Mouse (Mus musculus) natural killer cell, adult 2 months (primary cell): ENCODE results near the gene Myom1.

Source experiments
- DNase-seq, 2 experiments: peaks; one replicate each; pipeline ENCODE4 v3.0.0; 2022; ENCODE audit warnings: low spot score in 2 of 2

Myom1 gene

DNA sequence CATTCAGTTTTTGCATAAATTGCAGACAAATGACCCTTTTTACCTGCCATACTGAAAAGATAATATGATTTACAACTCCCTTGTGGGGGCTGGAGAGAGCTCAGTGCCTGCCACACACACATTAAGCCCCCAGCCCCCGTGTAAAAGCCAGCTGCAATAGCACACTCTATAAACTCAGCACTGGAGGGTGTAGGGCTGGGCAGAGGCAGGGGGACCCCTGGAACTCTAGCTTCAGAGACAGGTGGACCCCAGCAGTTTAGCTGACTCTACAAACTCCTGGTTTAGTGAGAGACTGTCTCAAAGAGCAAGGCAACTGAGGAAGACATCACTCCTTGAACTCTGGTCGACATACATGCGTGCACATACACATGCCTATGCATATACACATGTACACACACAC is 55.3 kb downstream of the Myom1 start:
- no peak for DNase-seq

DNA sequence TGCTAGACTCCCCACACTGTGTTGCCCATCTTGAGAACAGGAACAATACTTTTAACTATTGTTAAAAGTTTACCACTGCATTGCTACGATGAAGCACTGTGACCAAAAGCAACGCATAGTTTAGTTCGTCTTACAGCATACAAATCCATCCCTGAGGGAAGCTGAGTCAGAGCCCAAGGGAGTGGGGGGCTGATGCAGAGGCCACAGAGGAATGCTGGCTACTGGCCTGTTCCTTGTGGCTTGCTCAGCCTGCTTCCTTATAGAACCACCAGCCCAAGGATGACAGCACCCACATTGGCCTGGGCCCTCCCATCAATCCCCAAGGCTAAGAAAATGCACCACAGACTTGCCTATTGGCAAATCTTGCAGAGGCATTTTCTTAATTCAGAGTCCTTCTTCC is 56.8 kb downstream of the Myom1 start:
- no peak for DNase-seq

DNA sequence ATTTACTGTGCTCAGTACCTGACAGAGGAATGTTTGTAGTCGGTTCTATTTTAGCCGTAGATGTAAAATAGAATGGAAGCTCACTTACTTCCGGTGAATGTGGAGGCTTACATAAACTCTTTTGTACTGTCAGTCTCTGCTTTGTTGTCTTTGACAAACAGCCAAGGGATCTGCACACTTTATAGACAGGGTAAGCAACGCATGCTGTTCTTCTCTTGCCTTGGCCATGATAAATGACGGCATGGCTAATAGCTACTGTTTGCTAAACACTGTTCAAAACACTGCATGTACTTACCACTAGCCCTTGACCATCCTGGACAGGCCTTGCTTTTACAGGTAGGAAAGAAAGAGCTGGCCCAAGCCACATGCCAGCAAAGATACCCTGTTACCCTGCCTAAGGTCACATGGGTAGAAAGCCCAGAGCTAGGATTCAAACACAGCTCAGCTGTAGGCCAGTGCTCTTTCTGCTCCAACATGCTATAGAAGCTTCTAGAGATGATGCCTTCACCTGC is 59.7 kb downstream of the Myom1 start:
- no peak for DNase-seq

DNA sequence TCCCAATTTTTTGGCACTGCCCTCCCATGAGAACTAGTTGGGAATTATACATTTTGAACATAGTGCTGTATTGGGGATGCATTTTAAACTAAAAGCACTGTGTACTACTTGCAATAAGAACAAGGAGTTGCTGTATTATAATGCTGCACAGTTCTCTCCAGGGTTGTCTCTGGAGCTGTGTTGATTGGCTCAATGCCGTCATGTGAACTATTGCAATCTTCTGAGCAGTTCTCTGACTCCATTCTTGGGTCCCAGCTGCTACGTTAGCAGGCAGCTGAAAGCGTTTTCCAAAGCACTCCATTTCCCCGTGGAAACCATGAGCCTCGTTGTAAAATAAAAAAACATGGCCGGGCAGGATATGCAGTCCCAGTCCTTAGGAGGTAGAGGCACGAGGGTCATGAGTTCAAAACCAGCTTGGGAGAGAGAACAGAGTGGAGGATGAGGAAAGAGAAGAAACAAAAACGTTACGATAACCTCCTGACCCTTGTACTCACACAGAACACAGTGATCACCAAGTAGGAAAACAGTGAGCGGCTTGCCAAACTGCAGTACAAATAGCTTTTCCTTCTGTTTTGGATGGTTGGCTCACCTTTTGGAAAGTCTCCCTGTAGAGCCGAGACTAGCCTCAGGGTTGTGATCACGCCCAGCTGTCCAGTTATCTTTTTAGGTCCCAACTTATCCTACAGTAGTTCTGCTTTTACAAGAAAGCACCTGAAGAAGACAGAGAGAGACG is 60.6 kb downstream of the Myom1 start:
- DNase-seq, result no peak

DNA sequence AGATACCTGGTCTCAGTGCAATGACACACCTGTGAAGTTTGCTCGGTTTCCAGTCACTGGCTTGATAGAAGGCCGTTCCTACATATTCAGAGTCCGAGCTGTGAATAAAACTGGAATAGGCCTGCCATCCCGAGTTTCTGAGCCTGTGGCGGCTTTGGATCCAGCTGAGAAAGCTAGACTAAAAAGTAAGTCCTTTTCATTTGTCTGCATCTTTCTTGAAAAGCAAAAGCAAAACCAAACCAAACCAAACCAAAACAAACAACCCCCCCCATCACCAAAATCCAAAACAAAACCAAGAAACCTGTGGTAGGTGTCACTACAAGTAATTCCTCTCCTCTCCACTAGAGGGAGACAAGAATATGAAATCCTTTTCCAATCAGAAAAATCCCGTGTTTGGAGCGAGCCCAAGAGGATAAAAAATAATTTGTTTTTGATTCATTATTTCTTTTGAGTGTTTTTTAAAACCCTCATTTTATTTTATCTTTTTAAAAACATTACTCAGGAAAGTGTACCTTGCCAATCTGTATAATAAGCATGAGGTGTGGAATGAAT is 62.1 kb downstream of the Myom1 start:
- DNase-seq, result peak in 1 of 2 experiments; percentile 3

DNA sequence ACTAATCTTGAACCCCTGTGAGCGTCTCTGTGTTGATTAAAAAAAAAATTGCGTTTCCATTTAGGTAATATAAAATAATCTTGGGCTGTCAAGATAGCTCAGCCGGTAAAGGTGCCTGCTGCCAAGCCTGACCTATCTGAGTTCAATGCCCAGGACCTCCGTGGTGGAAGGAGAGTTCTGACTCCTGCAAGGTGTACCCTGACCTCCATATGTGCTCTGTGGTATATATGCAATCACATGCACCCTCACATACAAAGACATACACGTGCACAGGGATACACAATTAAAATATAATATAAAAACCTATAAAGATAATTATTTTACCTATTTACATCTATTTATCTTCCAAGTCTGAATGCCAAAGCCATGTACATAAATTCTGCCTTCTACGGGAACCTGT is 62.7 kb downstream of the Myom1 start:
- DNase-seq, result no peak

DNA sequence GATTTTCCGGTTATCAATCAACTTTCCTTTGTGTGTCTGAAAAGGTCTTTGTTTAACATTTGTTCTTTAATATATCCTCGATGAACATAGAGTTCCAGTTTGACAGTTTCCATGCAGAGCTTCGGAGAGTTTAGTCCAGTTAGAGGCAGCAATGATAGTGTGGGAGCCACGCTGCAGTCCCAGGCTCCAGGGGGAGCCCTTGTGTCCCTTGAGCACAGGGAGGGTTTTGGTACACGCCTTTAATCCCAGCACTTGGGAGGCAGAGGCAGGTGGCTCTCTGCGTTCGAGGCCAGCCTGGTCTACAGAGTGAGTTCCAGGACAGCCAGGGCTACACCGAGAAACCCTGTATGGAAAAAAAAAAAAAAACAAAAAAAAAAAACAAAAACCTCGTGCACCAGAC is 66.7 kb downstream of the Myom1 start:
- no peak for DNase-seq

DNA sequence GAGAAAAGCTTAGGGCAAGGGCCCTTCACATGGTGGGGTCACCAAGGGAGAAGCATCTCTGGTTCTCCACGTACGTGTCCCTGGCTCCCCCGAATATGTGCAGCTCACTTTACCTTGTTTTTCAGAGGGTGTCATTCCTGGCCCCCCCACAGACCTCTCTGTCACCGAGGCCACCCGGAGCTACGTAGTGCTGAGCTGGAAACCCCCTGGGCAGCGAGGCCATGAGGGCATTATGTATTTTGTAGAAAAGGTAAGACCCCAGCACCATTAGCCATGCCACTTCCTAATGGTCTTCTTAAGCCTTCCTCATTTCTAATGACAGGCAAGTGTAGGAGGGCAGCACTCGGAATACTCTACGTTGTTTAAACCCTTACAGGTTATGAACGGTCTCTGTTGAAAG is 69.5 kb downstream of the Myom1 start:
- no peak for DNase-seq

DNA sequence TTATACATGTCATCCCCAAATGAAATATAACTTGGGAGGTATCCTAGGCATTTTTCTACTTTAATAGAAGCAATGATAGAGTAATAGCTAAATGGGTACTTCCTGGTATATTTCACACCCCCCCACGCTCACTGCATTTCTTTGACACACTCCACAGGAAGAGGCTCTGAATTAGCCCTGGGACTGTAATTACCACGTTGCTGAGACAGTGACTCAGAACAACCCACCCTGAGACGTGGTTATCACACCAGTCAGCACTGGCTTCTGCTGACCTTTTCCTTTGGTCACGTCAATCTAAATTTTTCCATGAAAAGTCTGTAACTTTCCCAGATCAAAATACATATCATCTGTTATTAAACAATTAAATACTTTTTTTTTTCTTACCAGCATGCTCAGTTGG is 72.0 kb downstream of the Myom1 start:
- no peak for DNase-seq

DNA sequence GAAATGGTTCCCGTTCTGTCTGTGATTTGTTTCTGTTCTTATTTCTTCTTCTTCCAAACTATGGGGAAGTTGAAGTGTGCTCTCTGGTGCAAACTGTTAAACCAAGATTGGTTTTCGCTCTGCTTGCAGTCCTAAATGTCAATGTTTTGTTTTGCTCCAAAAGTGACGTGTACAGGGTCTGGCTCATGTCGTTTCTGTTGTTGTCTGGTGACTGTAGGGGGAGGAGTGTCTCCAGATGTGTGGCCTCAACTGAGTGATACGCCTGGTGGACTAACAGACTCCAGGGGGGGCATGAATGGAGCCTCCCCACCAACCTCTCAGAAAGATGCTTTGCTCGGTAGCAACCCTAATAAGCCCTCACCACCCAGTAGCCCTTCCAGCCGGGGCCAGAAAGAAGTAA is 79.6 kb downstream of the Myom1 start:
- DNase-seq, result no peak

DNA sequence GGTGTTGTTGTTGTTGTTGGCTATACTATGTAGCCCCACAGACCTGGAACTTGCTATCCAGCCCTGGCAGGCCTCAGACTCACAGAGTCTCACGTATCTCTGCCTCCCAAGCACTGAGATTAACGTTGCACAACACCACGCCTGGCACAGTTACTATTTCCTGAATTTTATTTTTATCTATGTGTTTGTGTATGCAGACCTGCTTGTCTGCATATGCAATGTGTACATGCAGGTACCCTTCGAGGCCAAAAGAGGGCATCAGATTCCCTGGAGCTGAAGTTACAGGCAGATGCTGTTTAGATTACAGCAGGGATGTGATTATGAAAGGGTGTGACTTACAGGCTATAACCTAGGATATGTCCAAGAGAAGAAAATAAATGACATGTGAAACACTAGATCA is 84.5 kb downstream of the Myom1 start:
- DNase-seq, result no peak

DNA sequence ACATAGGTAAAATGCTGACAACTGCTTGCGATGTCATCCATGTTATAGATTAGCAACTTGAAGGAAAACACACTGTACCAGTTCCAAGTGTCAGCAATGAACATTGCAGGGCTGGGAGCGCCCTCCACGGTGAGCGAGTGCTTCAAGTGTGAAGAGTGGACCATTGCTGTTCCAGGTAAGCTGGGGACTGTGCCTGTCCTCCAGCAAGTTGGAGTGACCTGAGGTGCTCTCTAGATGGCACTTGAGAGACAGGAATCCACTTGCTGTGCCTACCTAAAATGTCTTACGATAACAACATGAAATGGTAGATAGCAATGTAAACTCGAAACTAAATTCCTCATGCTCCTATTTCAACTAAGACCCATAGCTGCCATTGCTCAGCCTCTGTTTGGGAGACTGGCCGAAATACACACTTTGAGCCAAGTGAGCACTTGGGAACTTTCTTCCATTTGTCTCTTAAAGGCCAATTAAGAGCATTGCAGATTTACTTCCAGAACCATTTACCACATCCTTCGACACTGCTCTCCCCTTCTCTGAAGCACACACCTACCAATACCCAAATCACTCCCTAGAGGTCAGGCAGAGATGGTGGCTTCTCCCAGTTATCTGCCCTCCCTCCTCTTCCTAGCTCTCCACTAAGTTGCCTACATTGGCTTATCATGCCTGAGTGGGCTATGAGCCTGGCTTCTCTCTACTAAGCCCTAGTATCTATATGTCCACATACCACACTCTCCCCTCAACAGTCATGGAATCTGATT is 85.1 kb downstream of the Myom1 start:
- DNase-seq, result no peak

DNA sequence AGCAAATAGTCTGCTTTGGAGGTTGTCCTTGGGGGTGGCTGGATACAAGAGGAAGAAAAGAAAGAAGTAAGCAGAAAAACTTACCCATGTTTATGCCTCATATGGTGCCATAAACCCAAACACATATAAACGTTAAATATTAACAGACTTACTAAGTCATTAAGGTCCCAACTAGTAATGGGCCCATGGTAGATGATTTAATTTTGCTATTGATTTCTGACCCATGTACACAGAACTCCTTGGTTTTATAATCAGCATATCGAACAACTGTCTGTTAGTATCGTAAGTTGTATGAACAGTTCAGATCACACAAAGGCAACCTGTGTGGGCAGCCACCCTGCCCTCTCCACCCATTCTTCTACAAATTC is 85.7 kb downstream of the Myom1 start:
- DNase-seq, result no peak

DNA sequence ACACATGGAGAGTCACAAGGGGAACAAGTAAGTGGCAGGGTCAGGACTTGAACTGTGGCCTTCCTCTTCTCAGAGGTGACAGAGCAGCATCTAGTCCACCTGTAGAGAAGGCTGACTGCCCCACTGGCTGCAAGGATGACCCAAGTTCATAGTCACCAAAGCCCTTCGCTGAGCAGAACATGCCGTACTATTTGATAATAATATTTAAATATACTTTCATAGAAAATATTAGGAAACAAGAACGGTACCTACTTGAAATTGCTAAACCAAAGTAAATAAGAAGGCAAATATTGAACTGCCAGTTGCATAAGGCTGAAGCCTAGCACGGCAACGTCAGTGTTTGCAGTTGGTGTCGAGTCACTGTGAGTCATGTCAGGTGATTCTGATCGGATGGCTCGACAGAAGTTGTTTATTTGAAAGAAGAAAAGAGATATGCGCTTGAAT is 86.6 kb downstream of the Myom1 start:
- no peak for DNase-seq

DNA sequence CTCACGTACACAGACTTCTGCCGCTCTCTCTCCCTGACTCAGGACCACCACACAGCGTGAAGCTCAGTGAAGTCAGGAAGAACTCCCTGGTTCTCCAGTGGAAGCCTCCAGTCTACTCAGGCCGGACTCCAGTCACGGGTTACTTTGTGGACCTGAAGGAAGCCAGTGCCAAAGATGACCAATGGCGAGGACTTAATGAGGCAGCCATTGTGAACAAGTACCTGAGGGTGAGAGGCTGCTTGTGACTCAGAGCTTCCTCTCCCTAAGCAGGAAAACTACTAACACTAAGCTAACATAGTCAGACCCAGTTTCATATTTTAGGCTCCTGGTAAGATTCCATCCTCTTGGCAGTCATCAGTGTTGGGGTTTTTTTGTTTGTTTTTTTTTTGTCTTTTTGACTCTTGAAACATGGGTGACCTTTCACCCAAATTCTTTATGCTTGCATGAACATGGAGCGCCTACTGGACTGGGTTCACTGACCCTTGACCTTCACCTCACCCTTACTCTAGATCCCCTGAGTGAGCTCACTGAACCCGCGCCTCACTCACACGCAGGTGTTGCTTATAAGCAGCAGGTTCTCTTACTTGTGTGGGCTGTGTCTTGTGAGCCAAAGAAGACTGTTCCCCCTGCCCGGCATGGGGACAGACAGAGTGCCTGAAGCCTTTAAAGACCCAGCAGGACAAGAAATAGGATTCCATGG is 87.5 kb downstream of the Myom1 start:
- peak in 1 of 2 experiments; percentile 17 for DNase-seq

DNA sequence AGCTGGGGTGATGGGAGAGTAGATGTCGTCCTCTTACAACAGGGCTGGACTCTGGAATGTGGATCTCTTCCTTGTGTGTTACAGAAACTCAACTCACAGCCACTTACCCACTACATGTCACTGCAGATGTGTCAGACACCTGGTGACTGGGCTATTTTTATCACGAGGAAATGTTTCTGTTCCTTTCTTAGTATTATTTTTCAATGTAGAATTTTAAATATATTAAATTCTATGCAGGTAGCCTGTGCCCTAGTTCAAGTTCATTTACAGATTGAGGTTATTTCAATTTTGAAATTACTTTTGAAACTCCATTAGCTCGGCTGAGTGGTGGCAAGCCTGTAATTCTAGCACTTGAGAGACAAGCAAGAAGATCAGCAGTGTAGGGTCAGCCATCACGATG is 88.6 kb downstream of the Myom1 start:
- DNase-seq, result no peak

DNA sequence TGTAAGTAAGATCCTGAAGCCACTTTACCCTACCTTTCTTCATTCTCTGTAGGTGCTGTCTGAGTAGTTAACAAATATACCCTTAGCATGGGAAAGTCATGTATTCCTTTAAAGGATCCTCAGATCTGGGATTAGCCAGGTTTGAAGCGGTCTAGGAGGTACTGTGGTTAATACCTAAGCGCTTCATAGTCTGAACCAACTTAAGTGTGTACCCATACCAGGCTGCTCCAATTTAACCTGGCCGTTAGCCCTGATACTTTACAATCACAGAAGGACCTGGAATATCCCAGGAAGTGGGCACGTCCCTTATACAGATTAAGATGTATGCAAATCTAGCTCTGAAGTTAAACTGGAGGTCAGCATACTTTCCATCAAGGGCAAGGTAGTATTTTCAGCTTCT is 89.9 kb downstream of the Myom1 start:
- DNase-seq, result no peak

DNA sequence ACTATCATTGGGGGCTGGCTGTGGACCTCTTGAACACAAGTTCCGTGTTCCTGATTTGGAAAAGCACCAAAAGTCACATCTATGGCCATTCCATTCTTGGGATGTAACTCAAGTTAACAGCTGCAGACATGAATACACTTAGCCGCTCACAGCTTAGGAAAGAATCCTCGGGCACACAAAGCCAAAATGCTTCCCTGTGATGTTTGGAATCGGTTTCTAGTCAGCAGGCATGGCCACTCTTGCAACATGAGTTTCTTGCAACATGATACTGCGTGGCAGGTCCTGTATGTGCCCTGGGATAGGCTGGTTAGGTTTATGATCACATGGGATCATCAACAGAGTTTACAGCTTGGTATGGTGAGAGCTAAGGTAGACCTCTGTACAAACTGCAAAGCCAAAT is 91.4 kb downstream of the Myom1 start:
- no peak for DNase-seq

DNA sequence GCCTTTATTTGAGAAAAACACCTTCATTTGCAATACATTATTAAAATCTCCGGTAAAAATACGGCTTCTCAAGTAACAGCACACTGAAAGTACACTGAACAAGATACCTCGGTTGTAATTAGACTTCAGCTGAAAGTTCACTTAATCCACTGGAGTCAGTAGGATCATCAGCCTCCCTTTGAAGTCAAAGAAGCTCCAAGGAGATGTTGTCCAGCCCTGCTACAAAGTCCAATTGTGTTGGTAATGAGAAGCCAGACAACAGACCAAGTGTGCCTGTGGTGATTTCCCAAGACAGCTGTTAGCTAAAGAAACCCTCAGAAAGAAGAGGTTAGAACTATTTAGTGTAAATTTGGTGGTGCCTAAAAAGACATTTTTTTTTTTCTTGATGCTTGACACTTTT is 92.0 kb downstream of the Myom1 start:
- DNase-seq, result no peak

DNA sequence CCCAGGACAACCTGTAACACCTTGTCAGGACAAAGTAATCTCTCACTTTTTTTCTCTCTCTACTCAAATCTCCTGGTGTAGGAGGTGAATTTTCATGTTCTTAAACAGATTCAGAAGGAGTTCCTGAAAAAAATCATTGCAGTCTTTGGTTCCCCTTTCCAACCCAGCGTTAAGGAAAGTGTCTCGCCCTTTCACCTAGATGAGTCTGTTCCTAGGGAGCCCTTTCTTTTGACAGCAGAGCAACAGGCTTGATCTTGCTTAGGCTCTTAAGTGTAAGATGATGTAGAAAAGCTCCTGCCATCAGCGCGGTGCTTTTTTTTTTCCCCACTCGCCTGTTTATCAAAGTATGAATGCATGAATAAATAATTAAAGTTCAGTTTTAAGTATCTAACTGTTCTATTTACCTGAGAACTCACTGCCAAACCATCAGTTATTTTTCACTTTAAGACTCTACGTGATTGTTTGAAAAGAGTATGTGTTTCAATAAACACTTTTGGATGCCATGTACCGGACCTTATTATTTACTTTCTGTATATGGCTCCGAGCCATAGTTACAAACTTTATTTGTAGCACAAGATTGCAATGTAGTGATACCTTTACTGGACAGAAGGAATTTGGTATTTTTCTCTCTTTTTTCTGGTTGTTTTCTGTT is 94.2 kb downstream of the Myom1 start:
- no peak for DNase-seq

DNA sequence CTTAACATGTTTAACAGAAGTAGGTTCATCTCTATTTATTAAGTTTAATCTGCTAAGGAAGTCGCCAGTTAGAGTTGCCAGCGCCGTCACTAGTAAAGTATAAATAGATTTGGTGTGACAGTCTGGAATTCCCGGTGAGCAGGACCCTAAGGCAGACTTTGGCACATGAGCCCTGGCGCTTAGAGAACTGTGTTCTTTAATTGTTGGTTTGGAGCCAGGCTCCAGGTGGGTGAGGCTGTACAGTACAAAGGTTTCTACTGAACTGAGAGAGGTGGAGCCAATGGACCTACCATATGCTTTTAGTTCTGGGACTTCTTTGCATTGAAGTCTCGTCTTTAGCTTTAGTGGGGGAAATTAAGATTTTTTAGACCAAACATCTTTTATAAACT is 94.8 kb downstream of the Myom1 start:
- DNase-seq, result no peak

DNA sequence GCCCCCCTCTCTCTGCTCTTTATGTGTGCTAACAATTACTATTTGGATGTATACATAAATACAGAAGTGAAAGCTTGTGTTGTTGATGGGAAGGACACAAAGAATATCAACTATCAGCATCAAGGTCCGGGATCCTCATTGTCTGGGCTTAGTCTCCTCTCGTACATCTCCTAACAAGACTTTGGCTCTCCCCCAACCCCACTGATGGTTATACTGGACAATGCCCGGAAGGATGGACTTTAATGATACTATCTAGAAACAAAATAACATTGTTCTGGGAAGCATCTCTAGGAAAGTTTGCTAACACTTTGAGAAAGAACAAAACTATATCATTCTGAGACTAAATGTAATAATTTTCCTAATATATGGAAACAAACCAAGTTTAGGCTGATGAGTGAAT is 96.2 kb downstream of the Myom1 start:
- no peak for DNase-seq
